Mouse (Mus musculus): Measurements from ENCODE around the gene Olfr1263.

Olfr1263 gene

DNA sequence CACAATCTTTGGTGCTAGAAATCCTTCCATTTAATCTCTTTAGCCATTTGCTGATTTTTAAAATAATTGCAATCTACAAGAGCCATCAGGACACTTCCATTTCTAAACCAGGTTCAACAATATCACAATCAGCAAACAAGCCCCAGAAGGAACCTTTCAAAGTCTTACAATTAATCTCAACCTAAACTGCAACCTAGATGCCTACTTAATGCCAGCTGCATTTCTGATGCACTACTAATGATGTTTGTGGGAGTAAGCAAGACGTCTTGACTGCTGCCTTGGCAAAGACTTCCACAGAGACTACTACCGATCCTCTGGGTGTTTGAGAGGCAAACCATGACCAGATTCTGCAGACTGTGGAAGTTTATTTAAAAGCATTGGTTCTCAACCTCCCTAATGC lies at the start of gene Olfr1263:
Gene Olfr1263, plus strand, starts transcription at position 301 of the 400 bp plus-strand sequence.
- no peak for DNase-seq

DNA sequence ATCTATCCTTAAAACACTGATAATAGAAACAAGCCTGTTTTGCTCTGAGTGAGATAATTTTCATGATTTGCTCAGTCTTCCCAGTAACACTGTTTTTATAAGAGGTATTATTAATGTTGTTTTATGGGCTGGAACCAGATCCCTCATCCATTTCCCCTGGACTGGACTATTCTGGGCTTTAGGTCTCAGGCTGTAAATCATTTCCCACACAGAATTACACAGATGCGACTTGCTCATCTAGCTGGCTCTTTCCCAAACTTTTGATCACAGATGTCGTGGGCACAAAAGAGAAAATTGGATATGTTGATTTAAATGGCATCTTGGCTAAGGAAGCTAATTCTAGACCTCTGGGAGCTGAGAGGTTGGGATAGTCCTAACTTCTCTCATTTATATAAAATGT lies 37.7 kb upstream of the Olfr1263 start, which contains the start of gene Olfr1260:
Gene Olfr1260, plus strand, starts transcription at position 157 of the 400 bp plus-strand sequence.
- no peak for DNase-seq

DNA sequence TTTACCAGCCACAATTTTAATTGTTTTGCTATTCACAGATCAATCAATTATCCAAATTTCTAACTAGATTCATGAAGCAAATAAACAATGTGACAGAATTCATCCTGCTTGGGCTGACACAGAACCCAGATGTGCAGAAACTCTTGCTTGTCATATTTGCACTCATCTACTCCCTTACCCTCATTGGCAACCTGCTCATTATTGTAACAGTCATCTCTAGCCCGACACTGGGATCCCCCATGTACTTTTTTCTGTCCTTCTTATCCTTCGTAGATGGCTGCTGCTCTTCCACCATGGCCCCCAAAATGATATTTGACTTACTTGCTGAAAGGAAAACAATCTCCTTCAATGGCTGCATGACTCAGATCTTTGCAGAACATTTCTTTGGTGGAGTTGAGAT lies 34.2 kb upstream of the Olfr1263 start:
- no peak for DNase-seq

DNA sequence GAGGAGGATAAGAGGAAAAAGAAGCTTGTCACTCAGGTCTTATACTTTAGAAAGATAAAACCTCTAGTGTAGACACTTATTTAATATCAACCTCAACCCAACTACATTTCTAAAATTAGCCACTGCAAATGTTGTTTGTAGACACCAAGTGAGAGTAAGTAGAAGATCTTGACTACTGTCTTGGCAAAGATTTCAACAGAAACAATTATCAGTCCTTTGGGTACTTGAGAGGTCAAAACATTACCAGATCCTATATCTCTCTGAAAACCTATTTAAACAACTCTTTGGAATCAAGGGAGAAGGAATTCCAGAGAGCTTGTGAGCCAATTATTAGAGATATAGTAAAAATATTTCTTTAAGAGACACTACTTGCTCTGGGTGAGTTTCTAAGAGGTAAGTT lies 21.0 kb upstream of the Olfr1263 start, which contains the start of gene Olfr1261:
Gene Olfr1261, plus strand, starts transcription at position 301 of the 400 bp plus-strand sequence.
- DNase-seq = no peak

DNA sequence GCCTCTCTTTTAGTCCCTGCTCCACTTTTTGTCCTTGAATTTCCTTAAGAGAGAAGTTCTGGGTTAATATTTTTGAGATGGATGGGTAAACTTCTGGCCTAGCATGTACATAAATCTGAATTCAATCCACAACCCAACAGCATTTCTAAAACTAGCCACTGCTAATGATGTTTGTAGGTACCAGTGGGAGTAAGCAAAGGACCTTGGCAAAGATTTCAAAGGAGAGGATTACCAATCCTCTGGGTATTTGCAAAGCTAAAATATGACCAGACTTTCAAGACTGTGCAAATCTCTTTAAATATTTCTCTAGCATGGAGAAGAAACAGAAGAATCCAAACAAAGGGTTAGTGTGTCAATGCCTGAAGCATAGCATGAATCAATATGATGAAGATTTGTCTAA lies 12.1 kb upstream of the Olfr1263 start, which contains the start of gene Olfr1262:
Gene Olfr1262, plus strand, starts transcription at position 301 of the 400 bp plus-strand sequence.
- DNase-seq = no peak

DNA sequence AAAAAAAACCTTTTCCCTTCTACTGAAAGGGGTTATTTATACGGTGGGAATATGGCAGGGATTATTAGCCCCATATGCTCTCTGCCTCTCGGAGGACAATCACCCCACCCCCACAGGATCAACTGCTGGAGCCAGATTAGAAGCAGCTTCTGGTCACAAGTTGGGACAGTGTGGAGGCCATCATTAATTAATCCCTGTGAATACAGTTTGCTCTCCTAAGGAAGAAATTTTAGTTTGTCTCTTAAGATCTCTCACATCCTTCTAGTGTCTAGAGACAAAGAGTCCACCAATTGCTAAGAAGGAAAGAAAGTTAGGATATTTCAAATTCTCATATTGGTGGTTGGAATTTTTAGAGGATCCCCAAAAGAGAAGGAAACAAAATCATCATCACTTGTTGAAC lies 13.5 kb downstream of the Olfr1263 start, which contains the start of gene Olfr1264:
Gene Olfr1264, minus strand, starts transcription at position 101 of the 400 bp plus-strand sequence.
- DNase-seq = no peak

DNA sequence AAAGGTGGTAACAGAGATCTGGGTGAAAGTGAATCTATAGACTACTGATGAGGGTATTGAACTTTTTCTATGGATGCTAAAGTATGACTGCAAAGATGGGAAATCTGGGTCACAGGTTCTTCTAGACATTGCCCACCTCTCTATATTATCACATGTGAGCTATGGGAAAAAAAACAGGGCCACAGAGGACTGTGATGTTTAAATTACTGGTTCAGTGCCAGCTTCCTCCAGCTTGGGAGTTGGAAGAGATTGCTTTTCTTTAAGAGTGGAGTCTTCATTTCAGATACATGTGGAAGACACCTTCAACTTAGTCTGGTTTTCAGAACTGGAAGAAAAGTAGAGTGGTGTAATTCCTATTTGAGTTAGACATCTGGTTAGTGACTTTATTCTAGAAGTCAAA lies 23.1 kb downstream of the Olfr1263 start, which contains the start of gene Olfr1265:
Gene Olfr1265, plus strand, starts transcription at position 301 of the 400 bp plus-strand sequence.
- no peak for DNase-seq

DNA sequence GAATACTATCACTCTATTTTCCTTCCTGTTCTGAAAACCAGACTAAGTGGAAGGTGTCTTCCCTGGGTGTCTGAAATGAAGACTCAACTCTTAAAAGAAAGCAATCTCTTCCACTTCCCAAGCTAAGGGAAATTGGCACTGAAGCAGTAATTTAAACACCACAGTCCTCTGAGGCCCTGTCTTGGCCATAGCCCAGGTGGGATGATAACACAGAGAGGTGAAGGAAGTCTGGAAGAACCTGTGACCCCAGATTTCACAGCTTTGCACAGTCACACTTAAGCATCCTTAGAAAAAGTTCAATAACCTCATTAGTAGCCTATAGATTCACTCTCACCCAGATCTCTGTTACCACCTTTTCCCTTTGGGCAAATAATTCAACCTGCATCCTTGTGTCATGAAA lies 51.6 kb downstream of the Olfr1263 start, which contains the start of gene Olfr140:
Gene Olfr140, minus strand, starts transcription at position 101 of the 400 bp plus-strand sequence.
- DNase-seq = no peak
